Mouse (Mus musculus): ENCODE data around the gene Smo.

Gene Smo

DNA sequence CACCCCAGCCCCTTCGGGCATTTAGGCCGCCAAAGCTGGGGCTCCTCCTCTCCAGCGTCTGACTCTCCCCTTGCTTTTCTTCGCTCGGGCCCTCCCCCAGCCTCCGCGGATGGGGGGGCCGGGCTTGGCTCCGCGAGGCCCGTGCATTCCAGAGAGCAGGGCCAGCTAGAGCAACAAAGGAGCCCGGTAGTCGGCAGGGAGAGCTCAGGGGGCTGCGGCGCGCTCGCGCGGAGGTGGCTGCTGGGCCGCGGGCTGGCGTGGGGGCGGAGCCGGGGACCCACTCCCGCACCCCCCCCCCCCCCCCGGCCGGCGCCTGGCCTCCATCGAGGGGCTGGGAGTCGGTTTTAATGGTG, at the start of gene Smo:
Gene Smo, plus strand, starts transcription at position 168 of the 353 bp plus-strand sequence.
- DNase-seq = peak; percentile 68 to 72

DNA sequence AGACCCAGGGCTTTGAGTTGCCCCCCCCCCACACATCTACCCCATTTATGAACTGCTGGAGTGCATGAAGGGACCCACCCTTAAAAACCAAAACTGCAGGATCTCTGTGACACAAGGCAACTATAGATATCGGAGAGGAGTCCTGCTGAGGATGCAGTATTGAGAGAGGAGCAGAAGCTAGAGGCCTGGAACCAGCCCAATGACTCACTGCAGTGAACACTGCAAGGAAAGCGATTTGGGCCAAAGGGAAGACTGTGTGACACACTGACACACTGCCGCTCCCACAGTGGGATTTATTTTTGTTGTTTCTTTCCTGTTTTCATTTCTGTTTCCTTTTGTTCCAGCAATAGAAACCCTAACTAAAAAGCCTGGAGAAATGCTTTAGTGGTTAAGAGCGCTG, 49.4 kb upstream of the Smo start:
- no peak for DNase-seq

DNA sequence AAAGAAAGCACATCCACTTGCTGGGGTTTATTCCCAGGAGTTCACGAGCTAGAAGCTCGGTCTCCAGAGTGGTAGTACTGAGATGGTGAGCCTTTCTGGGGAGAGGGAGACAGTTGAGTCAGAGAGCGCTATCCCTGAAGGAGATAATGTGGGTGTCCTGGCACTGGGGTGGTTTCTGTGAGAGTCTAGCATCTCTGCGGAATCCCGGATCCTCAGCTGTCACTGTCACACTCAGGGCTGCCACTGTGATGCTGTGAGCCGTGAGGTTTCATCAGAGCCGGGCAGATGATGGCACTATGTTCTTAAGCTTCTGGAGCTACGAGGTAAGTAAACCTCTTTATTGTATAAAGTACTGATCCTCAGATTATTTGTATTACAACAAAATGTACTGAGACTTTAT, 45.8 kb upstream of the Smo start:
- no peak for DNase-seq

DNA sequence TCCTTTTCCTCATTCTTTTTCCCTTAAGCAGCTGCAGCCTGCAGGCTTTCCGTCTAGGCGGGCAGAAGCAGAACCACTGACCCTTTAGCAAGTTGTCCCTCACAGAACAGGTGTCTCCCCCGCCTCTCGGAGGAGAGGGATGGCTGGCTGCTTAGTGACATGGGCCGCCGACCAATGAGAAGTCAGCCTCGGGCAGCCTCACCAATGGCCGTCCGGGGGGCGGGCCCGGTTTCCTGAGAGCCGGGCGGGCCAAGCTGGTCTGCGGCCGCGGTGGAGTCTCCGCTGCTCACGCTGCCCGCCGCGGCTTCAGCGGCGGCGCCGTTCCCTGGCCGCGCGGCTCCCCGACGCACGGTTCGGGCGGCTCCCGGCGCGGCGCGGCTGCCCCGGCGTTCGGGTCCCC, 41.4 kb upstream of the Smo start, which contains the start of gene Tspan33:
Gene Tspan33, plus strand, starts transcription at position 270 of the 400 bp plus-strand sequence.
- peak; percentile 95 to 96 for DNase-seq

DNA sequence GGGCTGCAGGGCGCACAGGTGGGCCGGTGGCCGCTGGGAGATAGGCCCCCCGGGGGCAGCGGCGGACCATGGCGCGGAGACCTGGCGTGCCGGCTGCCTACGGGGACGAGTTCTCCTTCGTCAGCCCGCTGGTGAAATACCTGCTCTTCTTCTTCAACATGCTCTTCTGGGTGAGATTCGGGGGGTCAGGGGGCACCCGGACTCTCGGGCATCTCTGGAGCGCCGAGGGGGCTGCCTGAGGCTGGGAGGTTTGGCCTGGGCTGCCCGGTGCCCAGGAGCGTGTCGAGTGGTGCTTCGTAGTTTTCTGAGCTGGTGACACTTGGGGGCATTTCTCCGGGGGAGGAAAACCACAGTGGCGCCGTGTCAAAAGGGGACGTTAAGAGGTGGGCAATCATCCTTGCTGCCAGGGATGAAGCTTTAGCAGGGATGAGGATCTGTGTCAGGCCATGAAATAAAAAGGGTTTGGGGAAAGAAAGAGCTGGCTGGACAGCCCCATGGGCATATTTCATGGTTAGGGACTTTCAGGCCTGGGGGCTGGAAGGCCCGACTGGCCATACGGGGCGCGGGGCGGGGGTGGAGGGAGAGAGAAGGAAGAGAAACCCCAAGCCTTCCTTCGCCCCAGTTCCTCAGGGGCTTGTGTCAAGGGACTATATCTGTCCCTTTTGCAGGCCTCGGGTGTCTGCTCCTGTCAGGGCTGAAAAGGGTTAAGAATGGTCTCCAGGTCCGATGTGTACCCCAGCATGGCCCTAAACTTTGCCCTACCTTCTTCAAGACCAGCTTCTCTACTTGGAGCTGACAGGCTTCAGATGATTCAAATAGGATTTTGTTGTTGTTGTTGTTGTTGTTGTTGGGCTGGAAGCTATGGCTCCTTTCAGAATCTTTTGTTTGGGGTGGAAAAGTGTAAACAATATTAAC, 40.7 kb upstream of the Smo start:
- DNase-seq = no peak

DNA sequence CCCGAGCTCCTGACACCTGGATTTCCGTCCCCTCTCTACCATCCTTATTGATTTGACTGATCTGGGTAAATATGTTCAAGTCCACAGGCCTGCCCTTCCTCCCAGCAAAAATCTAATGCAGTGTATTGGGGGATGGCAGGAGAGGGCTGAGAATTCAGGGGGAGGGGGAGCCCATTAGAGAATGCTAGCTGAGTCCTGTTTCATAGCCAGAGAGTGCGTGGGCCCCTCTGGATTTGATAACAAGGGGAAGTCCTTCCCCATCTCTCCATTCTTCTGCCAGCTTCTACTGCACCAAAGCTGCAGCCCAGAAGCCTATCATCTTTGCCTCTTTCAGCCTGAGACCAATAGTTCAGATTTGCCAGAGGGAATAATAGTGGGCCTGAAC, 40.0 kb upstream of the Smo start:
- no peak for DNase-seq

DNA sequence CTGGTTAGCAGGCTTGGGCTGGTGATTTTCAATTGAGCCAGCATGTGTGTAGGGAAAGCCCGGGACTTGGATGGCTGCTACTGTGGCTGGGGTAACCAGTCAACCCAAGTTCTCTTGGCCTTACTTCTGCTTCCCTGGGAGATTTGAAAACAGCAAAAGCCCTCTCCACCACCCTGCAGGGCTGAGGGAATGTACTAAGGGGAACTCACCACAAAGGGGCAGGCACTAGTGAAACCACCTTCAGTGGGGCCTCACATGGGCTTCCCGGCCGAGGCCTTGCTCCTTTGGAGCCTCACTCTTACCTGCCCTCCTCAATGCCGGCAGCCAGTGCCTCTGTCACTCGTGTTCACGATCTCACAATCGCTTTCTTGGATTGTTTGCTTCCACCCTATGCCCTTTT, 39.3 kb upstream of the Smo start:
- DNase-seq = no peak

DNA sequence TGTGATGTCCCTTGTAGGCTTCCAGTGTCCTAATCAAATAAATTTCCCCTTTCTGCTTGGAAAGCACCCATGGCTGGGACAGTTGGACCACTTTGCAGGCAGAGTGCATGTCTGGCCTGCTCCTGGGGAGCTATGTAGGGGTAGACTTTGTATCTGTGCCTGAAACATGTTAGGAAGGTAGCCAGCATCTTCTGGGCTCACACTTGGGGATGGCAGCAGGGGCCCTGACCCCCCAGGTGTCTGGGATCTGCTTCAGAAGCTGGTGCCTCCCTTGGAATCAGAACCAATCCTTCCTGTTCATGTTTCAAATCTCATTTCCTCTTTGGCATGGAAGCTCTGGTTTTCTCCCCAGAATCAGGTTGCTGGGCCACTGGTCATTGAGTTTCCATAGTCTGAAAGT, 38.2 kb upstream of the Smo start:
- DNase-seq = no peak

DNA sequence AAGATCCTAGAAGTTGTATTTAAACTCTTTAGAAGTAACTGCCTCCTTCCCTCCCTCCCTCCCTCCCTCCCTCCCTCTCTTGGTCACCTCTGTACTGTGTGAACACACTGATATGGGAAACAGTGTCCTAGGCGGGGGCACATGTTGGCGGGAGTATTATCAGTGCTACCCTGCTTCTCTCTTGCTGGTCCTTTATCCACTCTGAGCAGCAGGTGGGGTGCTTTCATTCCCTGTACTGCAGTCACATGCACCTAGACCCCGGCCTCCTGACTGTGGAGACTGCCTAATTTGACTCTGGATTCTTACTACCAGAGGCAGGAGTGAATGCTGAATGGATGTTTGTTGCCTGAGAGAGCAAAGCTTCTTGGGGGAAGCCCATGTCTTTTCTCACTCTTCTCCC, 37.8 kb upstream of the Smo start:
- no peak for DNase-seq

DNA sequence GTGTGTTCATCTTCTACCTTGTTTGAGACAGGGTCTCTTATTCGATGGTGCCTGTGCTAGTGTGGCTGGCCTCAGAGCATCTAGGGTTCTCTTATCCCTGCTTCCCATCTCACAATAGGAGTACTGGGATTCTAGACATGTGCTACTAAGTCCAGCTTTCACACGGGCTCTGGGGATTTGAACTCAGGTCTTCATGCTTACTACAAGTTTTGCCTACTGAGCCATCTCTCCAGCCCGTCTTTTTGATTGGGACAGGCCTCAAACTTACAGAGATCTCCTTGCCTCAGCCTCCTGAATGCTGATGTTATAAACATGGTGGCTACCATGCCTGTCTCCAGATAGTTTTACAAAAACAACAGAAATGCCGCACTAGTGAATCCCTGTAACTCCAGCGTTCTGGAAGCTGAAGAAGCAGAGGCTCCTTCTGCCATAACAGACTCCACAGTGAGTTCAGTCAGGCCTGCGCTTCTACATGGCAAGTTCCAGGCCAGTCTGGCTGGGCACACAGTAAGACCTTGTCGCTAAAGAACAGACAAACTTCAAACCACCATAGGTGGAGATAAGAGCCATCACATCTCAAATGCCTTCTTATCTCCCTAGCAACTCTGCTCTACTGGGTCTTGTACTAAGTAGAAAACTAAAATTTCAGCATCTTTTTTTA, 36.1 kb upstream of the Smo start:
- DNase-seq = no peak

DNA sequence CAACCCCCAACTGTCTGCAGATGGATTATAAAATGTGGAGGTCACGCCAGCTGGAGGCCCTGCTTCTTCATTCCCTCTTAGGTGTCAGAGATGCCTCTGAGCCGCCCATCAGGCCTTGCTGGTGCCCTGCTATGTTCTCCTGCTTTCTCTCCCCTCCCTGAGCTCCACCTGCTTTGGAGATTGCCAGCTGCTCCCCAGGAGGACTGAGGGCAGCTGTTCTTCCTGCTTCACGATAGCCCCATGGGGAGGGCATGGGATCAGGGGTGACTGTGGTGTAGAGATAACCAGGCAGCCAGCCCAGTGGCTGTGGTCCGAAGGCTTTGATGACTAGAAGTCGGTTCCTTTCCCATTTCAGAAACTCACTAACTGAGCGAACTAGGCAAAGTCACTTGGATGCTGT, 34.3 kb upstream of the Smo start:
- no peak for DNase-seq

DNA sequence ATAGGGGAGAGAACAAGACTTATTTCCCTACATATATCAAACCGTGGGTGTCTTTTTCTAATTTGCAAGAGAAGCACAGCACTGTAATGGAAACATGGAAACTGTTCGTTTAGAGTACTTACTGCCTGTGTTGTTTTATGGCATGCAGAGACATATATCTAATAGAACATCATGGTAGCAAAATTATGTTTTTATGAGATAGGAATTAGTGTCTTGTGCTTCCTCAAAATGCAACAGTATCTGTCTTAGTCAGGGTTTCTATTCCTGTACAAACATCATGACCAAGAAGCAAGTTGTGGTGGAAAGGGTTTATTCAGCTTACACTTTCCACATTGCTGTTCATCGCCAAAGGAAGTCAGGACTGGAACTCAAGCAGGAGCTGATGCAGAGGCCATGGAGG, 33.2 kb upstream of the Smo start:
- no peak for DNase-seq

DNA sequence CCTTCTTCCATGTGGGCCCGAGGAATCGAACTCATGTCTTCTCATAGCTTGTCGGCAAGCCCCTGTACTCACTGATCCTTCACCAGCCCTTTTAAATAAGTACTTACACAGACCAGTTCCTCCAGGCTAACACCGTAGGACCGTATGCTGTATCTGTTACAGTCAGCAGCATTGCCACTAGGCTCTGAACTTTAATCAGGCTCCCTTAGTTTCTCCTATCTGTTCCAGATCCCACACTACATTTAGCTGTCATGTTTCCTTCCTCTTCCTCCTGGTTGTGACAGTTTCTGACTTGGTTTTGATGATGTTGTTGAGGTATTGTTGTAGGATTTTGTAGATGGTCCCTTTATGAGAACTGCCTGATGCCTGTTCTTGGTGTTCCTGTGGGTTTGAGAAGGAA, 31.2 kb upstream of the Smo start:
- no peak for DNase-seq

DNA sequence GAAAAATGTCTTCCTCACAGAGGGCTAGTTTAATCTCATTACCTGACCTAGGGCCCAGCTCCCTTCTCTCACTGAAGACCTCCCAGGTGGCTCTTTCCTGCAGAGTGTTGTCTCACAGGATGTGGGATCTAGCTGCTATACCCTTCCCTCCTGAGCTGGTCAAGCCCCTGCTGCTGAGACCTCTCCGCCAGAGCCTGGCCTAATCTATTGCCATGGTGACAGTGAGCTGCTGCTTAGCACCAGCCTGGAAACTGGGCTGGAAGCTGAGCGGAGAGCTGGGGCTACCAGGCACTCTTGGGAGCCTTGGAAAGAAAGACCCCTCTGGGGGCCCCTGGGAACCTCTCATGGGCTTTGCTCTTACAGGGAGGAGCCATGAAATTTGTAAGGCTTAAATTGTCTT, 27.4 kb upstream of the Smo start:
- DNase-seq = no peak

DNA sequence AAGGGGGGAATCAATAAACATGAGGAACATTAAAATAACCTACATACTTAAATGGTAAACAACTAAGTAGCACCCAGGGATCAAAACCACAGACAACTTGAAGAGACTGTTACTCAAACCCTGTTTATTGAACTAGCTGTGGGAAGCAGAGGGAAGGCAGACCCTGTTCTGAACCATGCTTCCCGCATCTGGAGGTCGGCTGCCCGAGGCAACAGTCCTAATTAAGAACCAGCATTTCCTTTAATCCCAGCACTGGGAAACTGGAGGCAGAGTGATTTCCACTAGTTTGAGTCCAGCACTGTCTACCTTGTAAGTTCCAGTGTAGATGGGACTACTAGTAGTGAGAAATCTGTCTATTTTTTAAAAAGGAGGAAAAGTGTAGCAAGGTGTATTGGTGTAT, 24.0 kb upstream of the Smo start:
- DNase-seq = no peak

DNA sequence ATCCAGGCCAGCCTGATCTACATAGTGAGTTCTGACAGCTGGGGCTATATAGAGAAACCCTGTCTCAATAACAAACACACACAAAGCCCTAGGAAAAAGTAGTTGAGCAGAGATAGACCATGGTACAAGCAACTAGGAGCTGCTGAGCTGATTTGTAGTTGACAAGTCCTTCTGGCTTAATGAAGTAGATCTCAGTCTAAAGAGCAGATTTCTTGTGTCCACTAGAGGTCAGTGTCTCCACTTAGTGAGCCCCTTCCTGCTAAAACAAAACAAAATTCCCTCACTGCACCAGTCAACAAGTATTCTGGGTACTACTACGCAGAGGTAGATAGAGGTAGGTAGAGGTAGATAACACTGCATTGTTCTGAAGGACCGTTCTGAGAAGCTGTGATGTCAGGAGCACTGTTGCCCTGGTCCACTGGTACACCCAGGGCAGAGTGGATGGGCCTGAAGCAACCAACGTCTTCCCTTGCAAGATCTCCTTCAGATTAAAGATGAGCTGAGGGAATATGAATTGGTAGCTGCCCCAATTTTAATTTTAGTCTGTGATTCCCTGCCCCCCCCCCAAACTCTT, 23.2 kb upstream of the Smo start:
- peak in 1 of 2 experiments; percentile 49 for DNase-seq

DNA sequence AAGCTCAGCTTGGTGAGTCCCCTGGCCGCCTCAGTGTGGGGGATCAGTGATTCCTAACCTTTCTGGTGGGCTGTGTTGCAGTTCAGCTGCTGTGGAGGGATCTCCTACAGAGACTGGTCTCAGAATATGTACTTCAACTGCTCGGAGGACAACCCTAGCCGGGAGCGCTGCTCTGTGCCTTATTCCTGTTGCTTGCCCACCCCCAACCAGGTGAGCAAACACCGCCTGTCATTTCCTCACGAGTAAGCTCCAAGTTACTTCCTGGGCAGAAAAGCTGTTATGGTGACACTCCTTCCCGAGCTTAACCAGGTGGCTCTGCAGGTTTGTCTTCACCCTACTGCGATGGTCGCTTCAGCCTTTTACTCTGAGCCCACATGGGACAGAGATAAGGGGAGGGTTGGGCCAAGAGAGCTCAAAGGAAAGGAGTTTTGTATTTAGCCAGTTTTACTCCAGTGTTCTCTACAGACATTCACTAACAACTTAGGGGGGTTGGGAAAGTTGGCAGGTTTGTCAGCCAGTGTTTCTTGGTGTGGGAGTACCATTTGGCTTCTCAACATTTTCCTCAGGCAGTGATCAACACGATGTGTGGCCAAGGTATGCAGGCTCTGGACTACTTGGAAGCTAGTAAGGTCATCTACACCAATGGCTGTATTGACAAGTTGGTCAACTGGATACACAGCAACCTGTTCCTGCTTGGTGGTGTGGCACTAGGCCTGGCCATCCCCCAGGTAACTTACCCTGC, 18.5 kb upstream of the Smo start:
- no peak for DNase-seq

DNA sequence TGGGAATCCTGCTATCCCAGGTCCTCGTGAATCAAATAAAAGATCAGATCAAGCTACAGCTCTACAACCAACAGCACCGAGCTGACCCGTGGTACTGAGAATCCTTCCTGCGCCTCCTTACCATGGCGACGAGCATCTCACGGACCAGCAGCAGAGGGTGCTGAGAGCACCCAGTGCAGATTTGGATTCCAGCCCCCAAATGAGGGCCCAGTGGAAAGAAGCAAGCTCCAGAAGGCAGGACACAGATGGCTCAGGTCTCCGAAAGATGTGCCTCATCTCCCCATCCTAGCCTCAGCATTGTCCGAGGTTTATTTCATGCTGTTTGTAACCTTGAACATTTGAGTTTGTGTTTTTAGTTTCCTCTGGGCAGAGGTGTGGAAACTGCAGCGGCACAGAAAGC, 17.8 kb upstream of the Smo start:
- no peak for DNase-seq

DNA sequence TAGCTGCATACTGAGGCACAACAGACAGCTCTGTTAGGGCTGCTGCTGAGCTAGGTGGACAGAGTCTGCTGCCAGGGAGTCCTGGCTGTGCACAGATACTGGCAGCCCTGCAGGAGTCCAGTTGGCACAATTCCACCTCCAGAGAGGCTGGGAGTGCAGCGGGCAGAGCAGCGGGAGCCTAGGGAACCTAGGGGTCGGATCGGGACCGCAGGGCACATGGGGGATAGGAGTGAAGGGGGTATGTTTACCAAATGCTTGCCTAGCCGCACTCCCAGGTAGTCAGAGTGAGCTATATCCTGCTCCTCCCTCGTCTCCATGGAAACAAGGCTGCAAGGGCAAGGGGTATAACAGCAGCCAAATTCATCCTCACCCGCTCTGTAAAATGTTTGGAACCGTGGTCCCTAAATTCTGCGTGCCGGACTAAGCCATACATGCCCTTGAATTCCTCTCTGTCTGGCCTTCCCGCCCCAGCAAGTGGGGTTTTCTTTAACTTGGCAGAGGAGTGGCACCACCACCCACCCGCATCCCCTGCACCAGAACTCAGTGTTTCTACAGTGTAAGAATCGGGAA, 17.3 kb upstream of the Smo start:
- no peak for DNase-seq

DNA sequence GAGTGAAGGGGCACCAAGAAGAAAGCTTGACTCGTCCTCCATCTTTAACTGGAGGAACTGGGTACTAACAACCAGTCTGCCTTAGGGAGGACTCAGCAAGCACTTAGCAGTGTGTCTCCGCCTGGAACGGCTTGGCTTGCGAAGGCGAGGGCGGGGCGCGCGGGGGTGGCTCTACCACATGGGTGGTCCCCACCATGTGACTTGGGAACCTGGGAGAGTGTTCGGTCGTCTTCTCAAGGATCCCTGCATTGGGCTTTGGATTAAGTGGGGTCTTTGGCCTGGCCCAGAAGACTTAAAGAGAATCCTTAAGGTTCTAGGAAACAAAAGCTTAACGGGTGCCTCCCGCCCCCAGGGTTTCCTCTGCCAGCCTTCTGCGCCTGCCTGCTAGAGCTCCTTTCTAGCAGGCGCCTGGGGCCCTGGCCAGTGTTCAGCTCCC, 16.4 kb upstream of the Smo start:
- no peak for DNase-seq

DNA sequence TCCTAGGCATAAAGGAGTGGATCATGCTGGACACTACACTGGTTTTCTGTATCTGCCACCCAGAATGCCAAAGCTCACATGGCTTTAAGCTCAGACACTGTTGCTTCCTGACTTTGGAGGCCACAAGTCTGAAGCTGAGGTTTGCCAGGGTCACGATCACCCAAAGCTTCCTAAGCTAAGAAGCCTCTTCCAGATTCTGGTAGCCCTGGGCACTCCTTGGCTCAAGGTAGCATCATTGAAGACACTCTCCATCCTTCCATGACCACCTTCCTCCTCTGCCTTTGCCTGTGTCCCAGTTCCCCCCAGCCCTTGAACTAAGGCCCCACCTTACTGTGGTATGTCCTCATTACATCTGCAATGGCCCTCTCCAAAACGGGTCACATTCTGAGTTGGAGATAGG, 13.4 kb upstream of the Smo start:
- no peak for DNase-seq

DNA sequence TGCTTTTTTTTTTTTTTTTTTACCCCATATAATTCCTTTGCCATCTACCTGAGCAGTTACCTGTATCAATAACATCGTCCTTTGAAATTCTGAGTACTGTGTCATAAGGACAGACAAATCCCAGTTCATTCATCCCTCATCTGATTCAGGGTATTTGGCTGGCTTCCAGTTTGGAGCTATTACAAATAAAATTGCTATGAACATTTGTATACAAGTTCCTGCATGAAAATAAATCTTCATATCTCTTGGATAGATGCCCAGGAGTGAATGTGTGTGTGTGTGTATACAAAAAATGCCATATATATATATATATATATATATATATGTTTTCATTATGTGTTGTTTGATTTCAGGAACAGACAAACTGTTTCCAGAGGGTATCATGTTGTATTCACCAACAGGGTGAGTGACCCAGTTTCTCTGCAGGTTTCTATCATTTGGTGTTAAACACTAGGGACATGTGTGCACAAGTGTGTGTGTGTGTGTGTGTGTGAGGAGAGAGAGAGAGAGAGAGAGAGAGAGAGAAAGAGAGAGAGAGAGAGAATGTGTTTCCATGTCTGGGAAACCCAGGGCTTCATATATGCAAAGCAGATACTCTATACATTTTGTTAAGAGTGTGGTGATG, 8.6 kb upstream of the Smo start:
- DNase-seq = no peak

DNA sequence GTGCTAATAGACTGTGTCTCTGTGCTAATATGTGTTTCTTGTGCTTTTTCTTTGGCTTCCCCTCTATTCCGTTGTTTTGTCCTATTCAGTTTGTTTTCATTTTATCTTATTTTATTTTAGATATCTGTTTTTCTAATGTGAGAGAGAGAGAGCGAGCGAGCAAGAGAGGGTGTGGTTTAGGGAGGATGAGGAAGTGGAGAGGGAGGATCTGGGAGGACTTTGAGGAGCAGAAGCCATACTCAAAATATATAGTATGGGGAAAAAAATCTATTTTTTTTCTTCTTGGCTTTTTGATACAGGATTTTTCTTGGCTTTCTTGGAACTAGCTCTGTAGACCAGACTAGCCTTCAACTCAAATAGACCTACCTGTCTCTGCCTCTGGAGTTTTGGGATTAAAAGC, 7.3 kb upstream of the Smo start:
- DNase-seq = no peak

Data from kidney, adult 8-10 months (tissue).